Mouse (Mus musculus): ENCODE data around the gene Gm8369. TPM values are rescaled to one million over a fixed set of nuclear protein-coding genes. Genes with fewer than 3 reads are reported as not detected.
A peak's percentile ranks its signal among the peaks of the same experiment; 100 is the strongest.
"Not testable (repeated sequence)": the region's sequence is repeated elsewhere in the genome, so short reads cannot be mapped to it uniquely, and the experiment has no call there.

The Gm8369 gene
- under 1 TPM in 1 of 2 experiments, not detected in 1; 0.82 TPM for total RNA-seq (2021)
- long read RNA-seq, experiment 1: 0 reads
- long read RNA-seq, experiment 2: 0 reads

DNA sequence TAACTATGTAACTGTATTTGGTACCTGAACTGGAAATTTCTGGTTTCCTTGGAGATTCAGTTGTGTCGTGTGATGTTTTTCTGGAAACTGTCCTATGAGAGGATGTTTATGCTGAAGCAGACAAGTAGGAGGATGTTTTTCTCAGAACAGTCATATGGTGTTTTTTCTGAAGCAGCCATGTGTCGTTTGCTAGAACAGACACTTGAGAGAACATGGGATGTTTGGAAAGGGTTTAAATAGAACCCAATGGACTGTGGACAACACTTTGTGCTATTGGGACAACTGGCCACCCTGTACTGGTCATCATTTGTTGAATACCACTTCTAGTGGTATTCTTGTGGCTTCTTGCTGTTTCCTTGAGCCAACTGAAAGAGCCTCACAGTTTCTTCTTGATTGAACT, at the start of gene Gm8369:
TSS of gene Gm8369 (plus strand) at position 193 of the 400 bp plus-strand sequence.
- no peak for DNase-seq

DNA sequence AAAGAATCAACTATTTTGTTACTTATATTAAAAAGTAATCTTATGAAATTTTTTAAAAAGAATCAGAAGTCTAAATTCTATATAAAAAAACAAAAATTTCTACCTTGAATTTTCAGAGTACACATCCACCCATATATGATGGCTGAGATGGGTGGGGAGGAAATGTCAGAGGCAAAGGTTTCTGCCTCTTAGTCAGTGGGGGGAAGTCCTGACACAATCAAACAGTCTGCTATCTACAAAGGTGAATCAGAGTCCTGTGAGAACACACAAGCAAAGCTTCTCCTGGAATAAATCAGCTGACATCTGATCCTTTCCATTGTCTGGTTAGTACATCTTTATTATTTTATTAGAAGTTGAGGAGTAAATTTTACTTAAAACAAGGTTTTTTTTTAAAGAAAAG, 42.4 kb upstream of the Gm8369 start, which contains the start of gene Ms4a4b:
TSS of gene Ms4a4b (plus strand) at position 216 of the 400 bp plus-strand sequence.
- no peak for DNase-seq

DNA sequence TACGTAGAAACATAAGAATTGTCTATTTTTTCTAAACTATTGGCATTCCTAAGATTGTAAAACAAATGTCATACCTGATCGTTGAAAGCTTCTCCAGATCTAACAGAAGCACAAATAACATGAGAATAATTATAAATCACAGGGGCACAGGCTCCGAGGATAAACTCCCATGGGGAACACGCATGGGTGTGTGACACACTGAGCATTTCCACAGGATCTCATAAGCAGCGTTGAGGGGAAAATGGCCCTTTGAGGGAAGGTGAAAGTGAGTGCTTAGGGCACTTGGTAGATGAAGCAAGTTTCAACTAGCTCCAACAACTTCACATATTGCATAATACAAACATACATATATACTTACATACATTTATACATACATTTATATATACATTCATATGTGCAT, 41.8 kb upstream of the Gm8369 start:
- no peak for DNase-seq

DNA sequence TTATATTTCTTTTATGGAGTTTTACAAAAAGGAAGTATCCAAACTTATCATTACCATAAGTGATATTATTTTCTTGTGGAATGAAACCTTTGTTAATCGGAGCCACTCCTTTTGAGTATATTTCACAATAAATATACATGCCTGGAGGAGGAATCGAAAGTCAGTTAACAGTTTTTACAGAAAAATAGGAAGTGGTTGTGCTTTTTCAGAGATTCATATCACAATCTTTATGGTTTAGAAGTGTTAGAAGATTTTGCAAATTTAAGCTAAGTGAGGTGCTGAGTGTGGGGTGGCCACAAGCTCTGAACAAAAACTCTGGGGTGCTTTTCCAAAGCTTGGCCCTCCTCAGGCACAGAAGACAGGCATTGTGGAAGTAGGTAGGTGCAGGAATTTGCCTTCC, 38.5 kb upstream of the Gm8369 start:
- no peak for DNase-seq

DNA sequence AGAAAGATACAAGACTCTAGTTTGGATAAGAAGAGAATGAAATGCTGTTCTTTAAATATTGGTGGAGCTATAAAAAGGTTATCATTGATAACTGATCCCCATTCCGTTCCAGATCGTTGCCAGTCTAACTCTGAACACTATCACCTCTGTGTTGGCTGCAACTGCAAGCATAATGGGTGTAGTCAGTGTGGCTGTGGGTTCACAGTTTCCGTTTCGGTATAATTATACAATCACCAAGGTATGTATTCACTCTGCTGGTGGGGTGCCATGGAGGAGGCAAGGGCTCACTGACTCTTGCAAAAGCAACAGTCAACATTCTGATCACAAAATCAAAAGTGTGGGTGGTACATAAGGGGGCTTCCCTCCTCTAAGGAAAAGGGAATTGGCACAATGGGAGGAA, 26.7 kb upstream of the Gm8369 start:
- not testable (repeated sequence) for DNase-seq

DNA sequence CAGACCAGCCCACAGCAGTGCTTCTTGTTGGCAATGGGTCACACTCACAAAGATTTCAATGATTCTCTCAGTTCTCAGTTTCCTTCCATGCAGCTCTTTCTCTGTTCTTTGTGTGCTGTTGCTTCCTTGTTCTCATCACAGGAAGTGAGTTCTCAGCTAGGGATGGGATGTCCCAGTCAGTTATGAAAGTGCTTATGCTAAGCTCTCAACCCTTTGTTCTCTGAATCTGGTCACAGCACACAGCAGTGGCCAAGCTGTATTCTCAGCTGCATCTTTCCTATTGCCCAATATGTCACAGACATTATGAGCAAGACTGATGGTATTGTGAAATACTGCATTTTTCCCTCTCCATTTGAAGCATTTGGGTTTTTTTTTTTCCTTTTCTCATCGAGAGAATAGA, 20.9 kb upstream of the Gm8369 start:
- peak in 1 of 2 experiments; percentile 49 for DNase-seq

DNA sequence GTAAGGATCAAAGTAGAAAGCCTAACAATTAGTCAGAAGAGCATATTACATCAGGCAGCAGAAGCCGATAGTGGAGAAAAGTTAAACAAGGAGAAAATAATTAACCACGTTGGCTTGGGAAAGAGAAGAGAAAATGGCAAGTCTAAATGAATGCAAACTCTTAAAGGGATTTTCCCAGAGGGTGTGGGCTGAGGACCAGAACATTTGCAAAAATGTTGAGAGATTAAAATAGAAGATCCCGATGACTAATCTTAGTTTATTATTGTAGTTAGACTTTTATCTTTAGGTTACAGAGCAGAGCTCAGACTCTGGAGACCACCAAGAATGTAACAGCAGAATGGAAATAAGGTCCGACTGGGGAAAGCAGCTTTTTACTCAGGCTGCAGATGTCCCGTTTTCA, 19.3 kb upstream of the Gm8369 start:
- no peak for DNase-seq

DNA sequence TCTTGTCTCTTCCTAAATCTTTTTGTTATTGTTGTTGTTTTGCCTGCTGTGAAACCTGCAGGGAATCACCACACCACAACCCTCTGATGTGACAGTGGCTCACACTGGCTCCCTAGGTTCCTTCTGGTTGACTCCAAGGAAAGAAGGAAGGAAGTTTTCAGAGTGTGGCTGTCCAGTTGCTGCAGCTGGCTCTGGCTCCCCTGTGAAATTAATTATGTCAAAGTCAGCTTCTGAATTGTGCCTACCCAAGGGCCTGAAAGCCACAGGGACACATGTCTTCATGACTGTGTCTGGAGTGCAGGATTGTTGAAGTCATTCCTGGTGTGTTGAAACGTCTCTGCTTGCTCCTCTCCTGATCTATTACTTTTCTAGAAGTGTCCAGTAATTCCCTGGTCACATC, 17.4 kb upstream of the Gm8369 start:
- DNase-seq: peak in 1 of 2 experiments; percentile 49

DNA sequence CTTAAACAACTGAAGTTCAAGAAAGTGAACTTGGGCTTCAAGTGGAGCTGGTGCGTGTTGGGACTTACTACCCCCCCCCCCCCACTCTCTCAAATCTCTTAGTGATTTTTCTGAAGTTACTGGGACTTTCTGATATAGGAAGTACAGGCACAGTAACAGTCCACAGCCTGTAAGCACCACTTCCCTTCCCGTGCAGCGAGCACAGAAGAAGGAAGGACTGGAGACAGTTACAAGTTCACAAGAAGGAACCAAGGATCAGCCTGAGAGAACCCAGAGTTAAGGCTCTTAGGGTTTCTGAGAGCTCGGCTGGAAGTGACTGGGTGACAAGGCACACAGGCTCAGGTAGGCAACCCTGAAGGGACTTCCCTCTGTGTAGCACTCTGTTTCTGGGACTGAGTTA, 16.5 kb upstream of the Gm8369 start, which contains the start of gene Ms4a6c:
TSS of gene Ms4a6c (plus strand) at position 152 of the 400 bp plus-strand sequence.
- peak in 1 of 2 experiments; percentile 42 for DNase-seq

DNA sequence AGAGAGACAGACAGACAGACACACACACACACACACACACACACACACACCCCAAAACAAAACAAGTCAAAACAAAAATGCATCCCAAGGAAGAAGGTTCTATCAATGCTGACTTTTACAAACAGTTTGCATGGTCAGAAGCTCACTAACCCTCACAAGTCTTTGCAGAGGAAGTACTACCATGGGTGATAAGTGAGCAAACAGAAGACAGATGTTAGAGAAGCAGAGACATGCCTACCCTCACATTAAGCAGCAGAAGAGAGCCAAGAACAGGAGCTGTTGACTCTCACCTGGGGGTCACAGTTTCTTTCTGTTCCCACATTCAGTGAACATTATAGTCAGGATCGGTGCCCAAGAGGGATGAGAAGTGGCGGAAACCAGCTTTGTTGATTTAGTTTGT, 6.0 kb upstream of the Gm8369 start:
- DNase-seq: no peak

DNA sequence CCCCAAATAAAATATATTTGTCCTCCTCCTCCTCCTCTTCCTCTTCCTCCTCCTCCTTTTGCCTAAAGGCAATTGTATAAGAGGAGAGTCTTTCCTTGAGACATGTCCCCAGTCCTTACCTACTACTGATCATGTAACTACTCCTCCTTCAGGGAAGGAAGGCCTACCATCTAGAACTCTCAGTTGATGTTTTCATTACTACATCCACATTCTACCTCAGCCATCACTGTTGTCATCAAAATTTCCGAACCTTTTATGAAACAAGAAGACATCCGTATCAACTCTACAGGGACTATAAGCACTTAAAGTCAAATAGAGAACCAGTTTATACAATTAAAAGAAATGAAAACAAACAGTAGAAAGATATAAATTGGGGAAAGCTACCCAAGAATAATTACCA, 3.1 kb upstream of the Gm8369 start:
- DNase-seq: no peak

DNA sequence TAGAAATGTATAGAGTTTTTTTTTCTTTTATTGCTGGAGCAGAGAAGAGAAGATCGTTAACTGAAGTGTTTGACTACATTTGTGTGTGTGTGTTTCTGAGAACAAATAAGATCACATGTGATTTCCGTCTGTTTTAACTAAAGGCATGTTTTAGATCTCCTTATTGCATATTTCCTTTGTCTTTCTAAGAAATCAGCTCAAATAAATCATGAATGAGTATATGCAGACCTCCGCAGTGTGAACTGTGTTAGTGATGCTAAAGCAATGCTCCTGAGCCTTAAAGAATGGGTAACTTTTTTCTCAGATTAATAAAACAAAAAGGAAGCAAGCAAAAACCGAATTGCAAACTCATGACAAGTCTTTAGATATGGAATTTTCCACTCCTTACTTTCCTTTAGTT, 1.8 kb upstream of the Gm8369 start:
- no peak for DNase-seq

DNA sequence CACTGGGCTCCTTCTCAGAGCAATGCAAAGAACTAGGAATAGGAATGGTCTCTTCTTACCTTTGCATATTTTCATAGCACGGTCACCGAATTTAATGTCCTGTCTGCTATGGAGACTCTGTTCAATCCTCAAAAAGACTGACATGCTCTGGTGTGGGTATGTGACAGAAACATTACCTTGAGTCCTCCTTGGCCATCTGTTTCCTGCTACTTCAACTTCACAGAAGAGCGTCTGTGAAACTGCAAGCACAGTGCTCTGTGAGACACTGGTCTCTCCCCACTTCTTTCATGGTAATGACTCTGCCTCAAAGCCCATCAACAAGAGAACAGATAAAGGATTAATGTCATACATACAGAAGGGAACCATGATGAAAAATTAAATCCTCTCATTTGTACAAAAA, 1.4 kb upstream of the Gm8369 start:
- no peak for DNase-seq

DNA sequence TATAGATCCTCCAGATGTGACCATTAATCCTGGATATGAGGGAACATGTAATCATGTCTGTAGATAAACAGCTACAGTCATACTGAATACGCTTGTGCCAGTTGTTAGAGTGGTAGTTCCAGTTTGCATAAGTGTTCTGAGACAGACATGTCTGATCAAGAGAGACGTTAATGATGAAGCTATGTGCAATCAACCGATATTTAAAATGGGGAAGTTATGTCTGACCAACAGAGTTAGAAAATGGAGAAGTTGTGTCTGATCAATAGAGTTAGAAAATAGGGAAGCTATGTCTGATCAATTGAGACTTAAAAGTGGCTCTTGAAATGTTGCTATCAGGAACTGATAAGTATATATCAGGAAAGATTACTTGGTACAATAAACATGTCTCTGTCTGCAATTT, 472 bp upstream of the Gm8369 start:
- no peak for DNase-seq

DNA sequence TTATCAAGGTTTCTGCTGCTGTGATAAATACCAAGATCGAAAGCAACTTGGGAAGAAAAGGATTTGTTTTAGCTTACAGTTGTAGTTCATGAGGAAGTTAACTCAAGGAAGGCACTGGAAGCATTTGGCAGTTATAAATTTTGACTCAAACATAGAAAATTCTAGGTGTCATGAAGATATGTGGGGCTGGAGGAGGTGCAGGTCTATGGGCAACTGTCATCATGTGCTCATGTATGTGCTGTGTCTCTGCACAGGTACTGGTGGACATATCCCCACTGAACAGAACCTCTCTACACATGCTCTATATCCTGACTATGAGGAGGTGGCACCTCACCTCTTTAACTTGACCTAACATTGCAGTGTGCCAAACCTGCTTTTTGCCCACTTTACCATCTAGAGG, 861 bp downstream of the Gm8369 start:
- DNase-seq: no peak

DNA sequence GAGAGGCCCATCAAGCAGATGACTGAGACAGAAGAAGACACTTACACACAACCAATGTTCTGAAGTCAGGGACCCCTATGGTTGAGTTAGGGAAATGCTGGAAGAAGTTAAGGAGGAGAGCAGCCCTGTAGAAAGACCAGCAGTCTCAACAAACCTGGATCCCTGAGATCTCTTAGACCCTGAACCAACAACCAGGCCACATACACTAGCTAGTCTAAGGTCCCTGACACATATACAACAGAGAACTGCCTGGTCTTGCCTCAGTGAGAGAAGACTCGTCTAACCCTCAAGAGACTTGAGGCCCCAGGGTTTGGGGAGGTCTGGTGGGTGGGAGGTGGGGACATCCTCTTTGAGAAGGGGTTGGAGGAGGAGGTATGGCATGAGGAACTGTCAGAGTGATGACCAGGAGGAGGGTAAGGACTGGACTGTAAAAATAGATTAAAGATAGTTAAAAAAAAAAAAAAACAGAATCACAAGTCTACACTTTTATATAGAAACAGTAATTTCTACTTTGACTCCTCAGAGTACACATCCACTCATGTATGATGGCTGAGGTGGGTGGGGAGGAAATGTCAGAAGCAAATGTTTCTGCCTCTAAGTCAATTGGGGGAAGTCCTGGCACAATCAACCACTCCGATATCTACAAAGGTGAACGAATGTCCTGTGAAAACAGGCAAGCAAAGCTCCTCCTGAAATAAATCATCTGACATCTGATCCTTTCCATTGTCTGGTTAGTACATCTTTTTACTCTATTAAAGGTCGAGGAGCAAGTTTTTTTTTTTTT, 5.9 kb downstream of the Gm8369 start:
- DNase-seq: no peak

DNA sequence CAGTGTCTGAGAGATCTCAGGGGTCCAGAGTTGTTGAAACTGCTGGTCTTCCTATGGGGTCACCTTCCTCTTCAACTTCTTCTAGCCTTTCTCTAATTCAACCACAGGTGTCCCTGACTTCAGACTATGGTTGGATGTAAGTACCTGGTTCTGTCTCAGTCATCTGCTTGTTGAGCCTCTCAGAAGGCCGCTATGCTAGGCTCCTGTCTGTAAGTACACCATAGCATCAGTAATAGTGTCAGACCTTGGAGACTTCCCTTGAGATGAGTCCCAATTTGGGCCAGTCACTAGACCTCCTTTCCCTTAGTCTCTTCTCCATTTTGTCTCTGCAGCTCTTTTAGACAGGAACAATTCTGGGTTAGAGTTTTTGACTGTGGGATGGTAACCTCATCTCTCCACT, 6.9 kb downstream of the Gm8369 start:
- DNase-seq: no peak

DNA sequence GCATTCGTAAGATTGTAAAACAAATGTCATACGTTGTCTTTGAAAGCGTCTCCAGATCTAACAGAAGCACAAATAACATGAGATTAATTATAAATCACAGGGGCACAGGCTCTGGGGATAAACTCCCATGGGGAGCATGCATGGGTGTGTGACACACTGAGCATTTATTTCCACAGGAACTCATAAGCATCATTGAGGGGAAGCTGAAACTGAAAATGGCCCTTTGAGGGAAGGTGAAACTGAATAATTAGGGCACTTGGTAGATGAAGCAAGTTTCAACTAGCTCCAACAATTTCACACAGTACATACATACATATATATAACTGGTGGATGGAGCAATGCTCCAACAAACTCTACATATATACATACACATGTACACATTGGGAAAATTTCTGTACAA, 8.8 kb downstream of the Gm8369 start:
- no peak for DNase-seq

DNA sequence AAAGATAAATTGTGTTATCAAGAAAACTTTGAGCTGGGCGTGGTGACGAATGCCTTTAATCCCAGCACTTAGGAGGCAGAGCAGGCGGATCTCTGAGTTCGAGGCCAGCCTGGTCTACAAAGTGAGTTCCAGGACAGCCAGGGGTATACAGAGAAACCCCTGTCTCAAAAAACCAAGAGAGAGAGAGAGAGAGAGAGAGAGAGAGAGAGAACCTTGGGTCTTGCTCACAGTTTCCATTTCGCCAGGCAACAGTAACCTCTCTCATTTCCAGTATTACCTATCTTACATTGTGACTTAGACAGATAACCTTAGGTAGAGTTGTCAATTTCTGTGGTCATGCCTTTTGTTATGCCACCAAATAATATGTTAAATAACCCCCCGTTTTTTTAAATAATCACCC, 10.6 kb downstream of the Gm8369 start:
- no peak for DNase-seq

DNA sequence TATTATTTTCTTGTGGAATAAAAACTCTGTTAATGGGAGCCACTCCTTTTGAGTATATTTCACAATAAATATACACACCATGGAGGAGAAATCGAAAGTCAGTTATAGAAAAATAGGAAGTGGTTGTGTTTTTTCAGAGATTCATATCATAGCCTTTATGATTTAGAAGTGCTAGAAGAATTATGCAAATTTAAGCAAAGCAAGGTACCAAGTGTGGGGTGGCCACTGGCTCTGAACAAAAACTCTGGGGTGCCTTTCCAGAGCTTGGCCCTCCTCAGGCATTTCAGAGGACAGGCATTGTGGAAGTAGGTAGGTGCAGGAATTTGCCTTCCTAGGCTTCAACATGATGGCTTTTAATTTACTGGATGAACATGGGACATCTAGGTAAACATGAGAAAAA, 11.6 kb downstream of the Gm8369 start:
- not testable (repeated sequence) for DNase-seq

DNA sequence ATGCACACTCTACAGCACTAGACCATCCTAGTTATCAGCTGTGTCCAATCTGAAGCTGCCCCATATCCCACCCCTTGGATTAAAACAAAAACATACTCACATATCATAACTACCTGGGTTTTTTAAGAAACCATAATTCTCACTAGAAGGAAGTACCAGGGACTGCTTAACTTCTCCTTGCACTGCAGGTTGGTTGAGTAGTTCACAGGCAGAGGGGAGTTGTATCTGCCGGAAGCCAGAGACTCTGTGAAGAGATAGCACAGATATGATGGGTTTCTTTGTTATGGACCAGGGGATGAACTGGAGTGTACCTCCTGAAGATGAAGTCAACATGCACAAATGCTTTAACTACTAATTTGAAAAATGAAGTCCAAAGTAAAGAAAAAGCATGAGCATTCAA, 15.1 kb downstream of the Gm8369 start:
- no peak for DNase-seq

DNA sequence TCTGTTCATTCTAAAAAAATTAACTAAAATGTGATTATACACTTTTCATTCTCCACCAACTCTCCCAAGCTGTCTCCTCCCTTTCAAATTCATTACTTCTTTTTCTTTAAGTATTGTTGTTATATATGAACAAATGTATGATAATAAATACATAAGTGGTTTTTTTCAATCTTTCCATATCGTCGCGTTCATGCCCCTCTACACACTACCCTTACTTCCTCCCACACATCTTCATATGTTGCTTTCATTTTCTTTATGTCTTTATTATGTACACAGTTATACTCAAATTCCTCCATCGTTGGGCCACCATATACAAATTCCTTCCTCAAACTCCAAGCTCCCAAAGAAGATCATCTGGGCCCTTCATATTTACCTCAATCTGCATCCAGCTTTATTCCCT, 15.6 kb downstream of the Gm8369 start:
- DNase-seq: no peak

DNA sequence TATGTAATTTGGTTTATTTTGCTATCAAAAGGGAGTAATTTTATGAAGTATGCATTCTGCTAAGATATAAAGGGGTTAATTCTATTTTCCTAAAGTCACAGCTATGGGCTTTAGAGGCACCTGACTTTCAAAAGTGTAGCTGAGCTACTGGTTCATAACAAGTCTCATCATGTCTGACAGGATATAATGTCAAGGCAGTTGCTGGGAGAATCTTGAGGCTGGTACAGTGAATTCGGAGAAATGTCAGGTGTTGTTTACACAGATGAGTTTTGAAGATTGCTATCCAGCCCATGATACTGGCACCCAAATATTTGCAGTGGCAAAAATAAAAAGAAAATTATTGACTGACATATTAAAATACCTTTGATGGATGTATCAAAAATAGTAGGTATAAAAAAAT, 19.1 kb downstream of the Gm8369 start:
- no peak for DNase-seq

DNA sequence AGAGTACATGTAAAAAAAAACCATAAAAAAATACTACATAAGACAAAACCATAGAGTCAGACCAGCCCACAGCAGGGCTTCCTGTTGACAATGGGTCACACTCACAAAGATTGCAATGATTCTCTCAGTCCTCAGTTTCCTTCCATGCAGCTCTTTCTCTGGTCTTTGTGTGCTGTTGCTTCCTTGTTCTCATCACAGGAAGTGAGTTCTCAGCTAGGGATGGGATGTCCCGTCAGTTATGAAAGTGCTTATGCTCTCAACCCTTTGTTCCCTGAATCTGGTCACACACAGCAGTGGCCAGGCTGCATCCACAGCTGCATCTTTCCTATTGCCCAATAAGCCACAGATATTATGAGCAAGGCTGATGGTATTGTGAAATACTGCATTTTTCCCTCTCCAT, 27.7 kb downstream of the Gm8369 start:
- DNase-seq: peak; percentile 32 to 64
